Mouse (Mus musculus) kidney, adult 2 months (tissue): ENCODE results near the gene Parp14.

Source experiments
- CTCF ChIP-seq: fragments of 200-500 bp; conservative IDR thresholded peaks from 2 replicates; pipeline ENCODE4 v1.5.1; 2011; ENCODE audit warnings: low read depth, mild to moderate bottlenecking, control low read depth, low read length, moderate library complexity, mixed read lengths; ENCODE audit not compliant: insufficient read depth, insufficient read length
- POLR2A ChIP-seq: fragments of 200-500 bp; IDR thresholded peaks from one replicate; pipeline ENCODE4 v1.6.1; 2011; ENCODE audit warnings: low read depth, low read length, control low read depth

GRCm38 (mm10) chr16:35871048-35871851, at the start of gene Parp14:
- no peak for TF ChIP-seq CTCF
- TF ChIP-seq POLR2A: no peak
